Mouse (Mus musculus): ENCODE results near the gene Ripk1. TPM values are rescaled to one million over a fixed set of nuclear protein-coding genes. Genes with fewer than 3 reads are reported as not detected.

Ripk1 gene
- polyA plus RNA-seq, 1 experiment: 6.9 TPM

- Histone ChIP-seq H3K9me3 (replicated peaks; ENCODE audit: control insufficient read depth, insufficient read depth, low read length, poor library complexity, severe bottlenecking) (no peaks in the 10 kb centered on the region), H3K27me3 (ENCODE audit: control insufficient read depth, insufficient read depth, low read length, poor library complexity, severe bottlenecking) (no peaks in the 10 kb centered on the region), H3K9ac (ENCODE audit: low read depth, poor library complexity, severe bottlenecking) (no peak overlapping the region), H3K36me3 (ENCODE audit: control insufficient read depth, insufficient read depth, low read length, poor library complexity, severe bottlenecking) (no peaks in the 10 kb centered on the region), H3K27ac (ENCODE audit: insufficient read depth, low read length) (no peak overlapping the region), H3K4me3 (ENCODE audit: low read depth, low read length) (no peak overlapping the region), H3K4me1 (ENCODE audit: control insufficient read depth, insufficient read depth, low read length) (peaks cover 3% of the 10 kb centered on the region)
- no peak for TF ChIP-seq EP300 (IDR thresholded peaks at IDR 0.05; ENCODE audit: insufficient read depth, low read depth, low read length)
- no peak for TF ChIP-seq POLR2A (IDR thresholded peaks at IDR 0.05; ENCODE audit: insufficient read depth, low read length)
- no peak for TF ChIP-seq CTCF (IDR thresholded peaks at IDR 0.05; ENCODE audit: low read depth, low read length)
Measured at GRCm38 (mm10) chr13:34036726-34037125, 34.6 kb downstream of the Ripk1 start.

- Histone ChIP-seq H3K9ac (ENCODE audit: low read depth, poor library complexity, severe bottlenecking) (peak within 1 kb of the TSS; percentile 59), H3K4me3 (ENCODE audit: low read depth, low read length) (peak within 1 kb of the TSS; percentile 73), H3K4me1 (ENCODE audit: control insufficient read depth, insufficient read depth, low read length) (peaks cover 3% of the 10 kb centered on the region), H3K27ac (ENCODE audit: insufficient read depth, low read length) (no peak within 1 kb of the TSS), H3K27me3 (ENCODE audit: control insufficient read depth, insufficient read depth, low read length, poor library complexity, severe bottlenecking) (no peaks in the 10 kb centered on the region), H3K36me3 (ENCODE audit: control insufficient read depth, insufficient read depth, low read length, poor library complexity, severe bottlenecking) (no peaks in the 10 kb centered on the region), H3K9me3 (replicated peaks; ENCODE audit: control insufficient read depth, insufficient read depth, low read length, poor library complexity, severe bottlenecking) (no peaks in the 10 kb centered on the region)
- TF ChIP-seq POLR2A (IDR thresholded peaks at IDR 0.05; ENCODE audit: insufficient read depth, low read length): peak; percentile 61
- no peak for TF ChIP-seq CTCF (IDR thresholded peaks at IDR 0.05; ENCODE audit: low read depth, low read length)
Measured at GRCm38 (mm10) chr13:34037172-34038055, 35.3 kb downstream of the Ripk1 start, which contains the start of gene Bphl. Bphl (plus strand) TSS chr13:34037597.

GRCm38 (mm10) chr13:34038056-34038432 is 35.9 kb downstream of the Ripk1 start:
- Histone ChIP-seq H3K9ac (ENCODE audit: low read depth, poor library complexity, severe bottlenecking) (peak overlapping the region; percentile 59), H3K27ac (ENCODE audit: insufficient read depth, low read length) (no peak overlapping the region), H3K4me3 (ENCODE audit: low read depth, low read length) (peak overlapping the region; percentile 73), H3K27me3 (ENCODE audit: control insufficient read depth, insufficient read depth, low read length, poor library complexity, severe bottlenecking) (no peaks in the 10 kb centered on the region), H3K4me1 (ENCODE audit: control insufficient read depth, insufficient read depth, low read length) (peaks cover 3% of the 10 kb centered on the region), H3K9me3 (replicated peaks; ENCODE audit: control insufficient read depth, insufficient read depth, low read length, poor library complexity, severe bottlenecking) (no peaks in the 10 kb centered on the region), H3K36me3 (ENCODE audit: control insufficient read depth, insufficient read depth, low read length, poor library complexity, severe bottlenecking) (no peaks in the 10 kb centered on the region)
- TF ChIP-seq CTCF (IDR thresholded peaks at IDR 0.05; ENCODE audit: low read depth, low read length): no peak

GRCm38 (mm10) chr13:34038901-34039341 is 36.8 kb downstream of the Ripk1 start:
- H3K27ac ChIP-seq (ENCODE audit: insufficient read depth, low read length): no peak overlapping the region
- H3K9ac ChIP-seq (ENCODE audit: low read depth, poor library complexity, severe bottlenecking): no peak overlapping the region
- H3K36me3 ChIP-seq (ENCODE audit: control insufficient read depth, insufficient read depth, low read length, poor library complexity, severe bottlenecking): no peaks in the 10 kb centered on the region
- TF ChIP-seq POLR2A (IDR thresholded peaks at IDR 0.05; ENCODE audit: insufficient read depth, low read length) (no peak), EP300 (IDR thresholded peaks at IDR 0.05; ENCODE audit: insufficient read depth, low read depth, low read length) (0 out of 2 replicates have a peak, but pooled peaks have one; percentile 33)
- no peak overlapping the region for H3K4me3 ChIP-seq (ENCODE audit: low read depth, low read length)
- H3K9me3 ChIP-seq (replicated peaks; ENCODE audit: control insufficient read depth, insufficient read depth, low read length, poor library complexity, severe bottlenecking): no peaks in the 10 kb centered on the region
- H3K4me1 ChIP-seq (ENCODE audit: control insufficient read depth, insufficient read depth, low read length): peaks cover 5% of the 10 kb centered on the region
- no peaks in the 10 kb centered on the region for H3K27me3 ChIP-seq (ENCODE audit: control insufficient read depth, insufficient read depth, low read length, poor library complexity, severe bottlenecking)

DNA sequence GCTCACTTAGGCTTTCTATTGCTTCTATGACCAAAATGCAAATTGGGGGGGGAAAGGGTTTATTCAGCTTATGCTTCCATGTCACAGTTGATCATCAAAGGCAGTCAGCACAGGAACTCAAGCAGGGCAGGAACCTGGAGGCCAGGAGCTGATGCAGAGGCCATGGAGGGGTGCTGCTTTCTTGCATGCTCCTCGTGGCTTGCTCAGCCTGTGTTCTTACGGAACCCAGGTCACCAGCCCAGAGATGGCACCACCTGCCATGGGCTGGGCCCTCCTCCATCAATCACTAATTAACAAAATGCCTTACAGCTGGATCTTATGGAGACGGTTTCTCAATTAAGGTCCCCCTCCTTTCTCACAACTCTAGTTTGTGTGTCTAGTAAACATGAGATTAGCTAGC is 37.9 kb downstream of the Ripk1 start:
- Histone ChIP-seq H3K9me3 (replicated peaks; ENCODE audit: control insufficient read depth, insufficient read depth, low read length, poor library complexity, severe bottlenecking) (no peaks in the 10 kb centered on the region), H3K9ac (ENCODE audit: low read depth, poor library complexity, severe bottlenecking) (no peak overlapping the region), H3K27me3 (ENCODE audit: control insufficient read depth, insufficient read depth, low read length, poor library complexity, severe bottlenecking) (no peaks in the 10 kb centered on the region), H3K36me3 (ENCODE audit: control insufficient read depth, insufficient read depth, low read length, poor library complexity, severe bottlenecking) (no peaks in the 10 kb centered on the region), H3K27ac (ENCODE audit: insufficient read depth, low read length) (no peak overlapping the region), H3K4me1 (ENCODE audit: control insufficient read depth, insufficient read depth, low read length) (peaks cover 5% of the 10 kb centered on the region), H3K4me3 (ENCODE audit: low read depth, low read length) (no peak overlapping the region)
- TF ChIP-seq CTCF (IDR thresholded peaks at IDR 0.05; ENCODE audit: low read depth, low read length): no peak
- no peak for TF ChIP-seq EP300 (IDR thresholded peaks at IDR 0.05; ENCODE audit: insufficient read depth, low read depth, low read length)
- no peak for TF ChIP-seq POLR2A (IDR thresholded peaks at IDR 0.05; ENCODE audit: insufficient read depth, low read length)

- H3K9ac ChIP-seq (ENCODE audit: low read depth, poor library complexity, severe bottlenecking): no peak overlapping the region
- H3K4me1 ChIP-seq (ENCODE audit: control insufficient read depth, insufficient read depth, low read length): peaks cover 3% of the 10 kb centered on the region
- no peaks in the 10 kb centered on the region for H3K36me3 ChIP-seq (ENCODE audit: control insufficient read depth, insufficient read depth, low read length, poor library complexity, severe bottlenecking)
- TF ChIP-seq CTCF (IDR thresholded peaks at IDR 0.05; ENCODE audit: low read depth, low read length): no peak
- no peak for TF ChIP-seq POLR2A (IDR thresholded peaks at IDR 0.05; ENCODE audit: insufficient read depth, low read length)
- TF ChIP-seq EP300 (IDR thresholded peaks at IDR 0.05; ENCODE audit: insufficient read depth, low read depth, low read length): no peak
- no peaks in the 10 kb centered on the region for H3K27me3 ChIP-seq (ENCODE audit: control insufficient read depth, insufficient read depth, low read length, poor library complexity, severe bottlenecking)
- no peaks in the 10 kb centered on the region for H3K9me3 ChIP-seq (replicated peaks; ENCODE audit: control insufficient read depth, insufficient read depth, low read length, poor library complexity, severe bottlenecking)
- H3K27ac ChIP-seq (ENCODE audit: insufficient read depth, low read length): no peak overlapping the region
- no peak overlapping the region for H3K4me3 ChIP-seq (ENCODE audit: low read depth, low read length)
Measured at GRCm38 (mm10) chr13:34043716-34044393, 41.7 kb downstream of the Ripk1 start.

Measured in ES-Bruce4 (cell line).